Mouse (Mus musculus): ENCODE results near the gene Ap1s1. TPM values are rescaled to one million over a fixed set of nuclear protein-coding genes. Genes with fewer than 3 reads are reported as not detected.

Gene Ap1s1
- total RNA-seq (2017): 9.2 and 16.7 TPM in 2 replicates

GRCm38 (mm10) chr5:137045402-137046323, at the start of gene Ap1s1:
TSS of gene Ap1s1 (minus strand) at chr5:137046135.
- peak; percentile 78 for ATAC-seq (ENCODE audit: extremely low read depth, insufficient number of reproducible peaks, low FRiP score, poor library complexity, severe bottlenecking)

- ATAC-seq (ENCODE audit: extremely low read depth, insufficient number of reproducible peaks, low FRiP score, poor library complexity, severe bottlenecking): no peak
These were observed 49.2 kb upstream of the Ap1s1 start for GRCm38 (mm10) chr5:137095135-137095534.

GRCm38 (mm10) chr5:137093720-137094119, 47.8 kb upstream of the Ap1s1 start:
- ATAC-seq (ENCODE audit: extremely low read depth, insufficient number of reproducible peaks, low FRiP score, poor library complexity, severe bottlenecking): no peak

DNA sequence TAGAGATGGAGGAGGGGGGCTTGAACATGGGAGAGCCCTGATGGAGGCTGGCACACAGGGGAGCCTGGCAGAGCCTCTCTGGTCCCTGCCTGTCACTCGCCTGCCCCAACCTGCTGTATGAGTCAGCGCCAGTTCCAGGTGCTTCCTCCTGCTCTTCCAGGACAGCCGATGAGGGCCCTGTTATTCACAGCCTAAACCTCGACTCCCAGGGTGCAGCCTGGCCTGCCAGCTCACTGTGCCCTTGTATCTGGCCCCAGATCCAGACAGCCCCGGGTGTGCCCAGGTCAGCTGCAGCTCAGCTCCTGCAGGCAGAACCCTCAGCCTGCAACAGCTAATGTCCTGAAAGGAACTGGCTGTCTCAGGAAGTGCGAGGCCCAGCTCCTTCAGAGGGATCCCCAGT, 45.6 kb upstream of the Ap1s1 start:
- no peak for ATAC-seq (ENCODE audit: extremely low read depth, insufficient number of reproducible peaks, low FRiP score, poor library complexity, severe bottlenecking)

DNA sequence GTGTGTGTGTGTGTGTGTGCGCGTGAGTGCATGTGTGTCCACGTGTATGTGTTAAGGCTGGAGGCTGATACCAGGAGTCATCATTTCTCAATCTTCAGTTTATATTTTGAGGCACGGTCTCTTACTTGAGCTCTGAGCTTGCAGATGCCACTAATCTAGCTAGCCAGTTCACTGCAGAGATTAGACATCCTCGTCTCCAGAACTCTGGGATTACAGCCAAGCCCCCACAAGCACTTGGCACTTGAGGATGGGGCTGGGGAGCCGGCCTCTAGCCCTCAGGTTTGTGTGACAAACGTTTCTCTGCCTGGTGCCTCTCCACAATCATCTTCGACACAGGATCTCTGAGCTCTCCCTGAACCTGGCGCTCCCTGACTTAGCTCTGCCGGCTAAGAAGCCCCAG, 44.9 kb upstream of the Ap1s1 start:
- ATAC-seq (ENCODE audit: extremely low read depth, insufficient number of reproducible peaks, low FRiP score, poor library complexity, severe bottlenecking): no peak

- ATAC-seq (ENCODE audit: extremely low read depth, insufficient number of reproducible peaks, low FRiP score, poor library complexity, severe bottlenecking): no peak
These were observed 41.5 kb upstream of the Ap1s1 start for GRCm38 (mm10) chr5:137087410-137087809.

- ATAC-seq (ENCODE audit: extremely low read depth, insufficient number of reproducible peaks, low FRiP score, poor library complexity, severe bottlenecking): no peak
These were observed 39.8 kb upstream of the Ap1s1 start for GRCm38 (mm10) chr5:137085731-137086130.

DNA sequence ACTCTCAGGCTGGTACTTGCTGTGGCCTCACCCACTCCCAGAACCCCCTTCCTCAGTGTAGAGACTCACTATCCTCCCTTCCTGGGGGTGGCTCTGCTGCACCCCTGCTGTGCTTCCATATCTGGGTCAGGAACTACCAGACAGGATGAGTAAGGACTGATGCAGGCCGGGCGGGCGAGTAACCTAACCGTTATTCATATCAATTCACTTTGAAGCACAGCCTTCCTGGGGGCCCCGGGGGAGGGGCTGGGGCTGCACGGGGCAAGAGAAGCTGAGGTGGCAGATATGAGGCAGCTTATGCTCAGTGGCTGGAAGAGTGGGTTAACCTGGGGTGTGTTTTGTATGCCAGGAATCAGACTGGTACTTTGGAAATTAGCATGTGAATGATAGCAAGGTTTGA, 39.1 kb upstream of the Ap1s1 start:
- no peak for ATAC-seq (ENCODE audit: extremely low read depth, insufficient number of reproducible peaks, low FRiP score, poor library complexity, severe bottlenecking)

- no peak for ATAC-seq (ENCODE audit: extremely low read depth, insufficient number of reproducible peaks, low FRiP score, poor library complexity, severe bottlenecking)
These were observed 37.1 kb upstream of the Ap1s1 start for GRCm38 (mm10) chr5:137083051-137083450.

DNA sequence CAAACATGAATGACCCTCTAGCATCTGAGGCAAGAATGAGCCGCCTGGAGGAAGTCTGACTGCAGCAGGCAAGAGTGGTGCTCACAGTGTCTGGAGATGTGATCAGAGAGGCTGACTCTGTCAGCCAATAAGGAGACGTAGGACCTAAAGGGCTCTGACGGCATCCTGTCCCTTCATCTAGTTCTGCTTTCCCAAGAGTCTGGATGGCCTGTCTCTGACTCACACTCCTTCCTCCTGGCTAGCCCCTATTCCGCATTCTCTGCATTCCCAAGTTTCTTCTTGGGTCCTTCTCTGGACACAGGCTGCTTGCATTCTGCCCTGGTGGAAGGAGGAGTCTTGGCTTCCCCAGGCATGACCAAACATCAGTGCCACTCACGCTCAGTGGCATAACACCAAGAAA, 33.9 kb upstream of the Ap1s1 start:
- no peak for ATAC-seq (ENCODE audit: extremely low read depth, insufficient number of reproducible peaks, low FRiP score, poor library complexity, severe bottlenecking)

GRCm38 (mm10) chr5:137078616-137079015, 32.7 kb upstream of the Ap1s1 start:
- no peak for ATAC-seq (ENCODE audit: extremely low read depth, insufficient number of reproducible peaks, low FRiP score, poor library complexity, severe bottlenecking)

DNA sequence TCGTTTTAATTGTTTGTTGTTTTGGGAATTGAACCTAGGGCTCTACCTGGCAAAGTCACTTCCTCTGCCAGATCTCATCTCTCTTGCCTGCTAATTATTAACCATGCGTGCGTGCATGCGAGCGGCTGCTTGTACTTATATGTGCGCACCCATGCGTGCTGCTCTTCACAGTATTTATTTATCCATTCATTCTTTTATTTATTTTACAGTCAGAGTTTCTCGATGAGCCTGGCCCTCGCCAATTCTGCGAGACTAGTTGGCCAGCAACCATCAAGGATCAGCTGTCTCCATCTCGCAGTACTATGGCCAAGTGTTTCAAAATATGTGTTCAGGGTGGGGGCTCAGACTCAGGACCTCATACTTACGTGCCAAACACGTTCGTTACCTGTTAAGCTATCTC, 32.1 kb upstream of the Ap1s1 start:
- ATAC-seq (ENCODE audit: extremely low read depth, insufficient number of reproducible peaks, low FRiP score, poor library complexity, severe bottlenecking): no peak

GRCm38 (mm10) chr5:137077187-137077586, 31.3 kb upstream of the Ap1s1 start:
- no peak for ATAC-seq (ENCODE audit: extremely low read depth, insufficient number of reproducible peaks, low FRiP score, poor library complexity, severe bottlenecking)

- ATAC-seq (ENCODE audit: extremely low read depth, insufficient number of reproducible peaks, low FRiP score, poor library complexity, severe bottlenecking): no peak
These were observed 30.4 kb upstream of the Ap1s1 start for GRCm38 (mm10) chr5:137076191-137076930.

- ATAC-seq (ENCODE audit: extremely low read depth, insufficient number of reproducible peaks, low FRiP score, poor library complexity, severe bottlenecking): no peak
These were observed 29.8 kb upstream of the Ap1s1 start for GRCm38 (mm10) chr5:137075726-137076125.

DNA sequence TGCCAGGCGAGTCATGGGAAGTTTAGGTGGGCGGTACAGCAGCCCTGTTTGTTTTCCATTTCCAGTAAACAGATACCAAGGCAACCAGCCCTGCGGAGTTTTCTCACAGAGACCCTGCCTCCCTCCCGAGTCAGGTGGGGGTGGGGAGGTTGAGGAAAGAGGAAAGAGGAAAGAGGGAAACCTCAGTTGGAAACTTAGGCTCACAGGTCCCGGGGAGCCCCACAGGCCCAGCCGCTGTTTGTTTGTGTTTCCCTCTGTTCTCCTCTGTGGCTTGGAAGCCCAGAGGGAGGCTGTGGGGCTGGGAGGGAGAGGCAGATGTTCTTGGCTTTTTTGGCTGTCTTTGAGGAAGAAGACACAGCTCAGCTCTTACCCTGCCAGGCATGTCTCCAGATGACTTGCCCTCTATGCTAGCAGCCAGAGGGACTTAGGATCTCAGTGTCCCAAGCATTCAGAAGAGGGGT, 28.3 kb upstream of the Ap1s1 start:
- ATAC-seq (ENCODE audit: extremely low read depth, insufficient number of reproducible peaks, low FRiP score, poor library complexity, severe bottlenecking): no peak

DNA sequence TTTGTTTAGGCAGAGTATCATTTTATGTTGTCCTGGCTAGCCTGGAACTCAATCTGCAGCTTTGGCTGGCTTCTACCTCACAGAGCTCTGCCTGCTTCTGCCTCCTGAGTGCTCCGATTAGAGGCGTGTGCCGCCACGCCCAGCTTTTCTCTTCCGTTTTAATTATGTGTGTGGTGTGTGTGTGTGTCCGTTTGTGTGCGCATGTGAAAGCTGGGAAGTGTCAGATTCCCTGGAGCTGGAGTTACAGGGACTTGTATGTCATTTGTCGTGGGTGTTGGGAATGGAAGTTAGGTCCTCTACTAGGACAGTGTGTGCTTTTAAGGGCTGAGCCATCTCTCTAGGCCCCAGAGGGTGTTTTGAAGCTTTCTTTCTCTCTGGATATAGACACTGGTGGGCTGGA, 27.2 kb upstream of the Ap1s1 start:
- ATAC-seq (ENCODE audit: extremely low read depth, insufficient number of reproducible peaks, low FRiP score, poor library complexity, severe bottlenecking): no peak

DNA sequence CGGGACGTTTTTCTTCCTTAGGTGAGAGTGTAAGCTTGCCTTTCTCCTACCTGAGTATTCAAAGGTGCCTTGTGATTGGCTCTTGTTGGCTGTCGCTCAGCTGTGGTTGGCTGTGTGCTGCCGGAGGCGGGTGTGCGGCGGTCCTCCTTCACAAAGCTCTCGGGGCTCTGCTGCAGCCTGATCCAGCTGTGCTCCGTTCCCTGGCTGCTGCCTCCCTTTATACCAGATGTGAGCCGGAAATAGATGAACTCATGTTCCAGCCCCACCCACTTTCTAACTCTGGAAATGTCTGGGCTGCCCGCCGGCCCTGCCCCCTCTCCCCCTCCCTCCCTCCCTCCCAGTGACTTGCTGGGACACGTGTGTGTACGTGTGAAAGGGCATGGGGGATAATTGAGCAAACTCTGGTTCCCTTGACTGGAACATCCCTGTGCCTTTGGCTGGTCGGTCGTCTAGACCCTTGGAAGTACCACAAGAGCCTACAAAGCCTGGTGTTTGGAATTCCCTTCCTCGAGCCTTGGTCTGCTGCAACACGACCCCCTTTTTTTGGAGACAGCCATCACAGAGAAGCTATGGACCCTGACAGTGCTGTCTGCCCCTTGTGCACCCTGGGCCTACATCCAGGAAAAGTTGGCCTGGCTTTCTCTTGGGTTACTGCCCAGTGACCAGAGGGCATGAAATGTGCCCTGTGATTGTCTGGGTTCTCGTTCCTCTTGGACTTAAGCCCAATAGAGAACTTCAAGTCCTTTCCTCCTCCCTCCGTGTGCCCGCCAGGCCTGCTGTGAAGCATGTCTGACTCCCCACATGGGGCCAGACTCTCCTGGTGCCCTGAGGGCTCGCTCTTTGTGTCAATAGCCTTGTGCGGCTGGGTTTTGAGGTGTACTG, 26.4 kb upstream of the Ap1s1 start, which contains the start of gene Serpine1:
Serpine1 (minus strand) TSS at position 190 of the 882 bp plus-strand sequence.
- ATAC-seq (ENCODE audit: extremely low read depth, insufficient number of reproducible peaks, low FRiP score, poor library complexity, severe bottlenecking): no peak
